Mouse (Mus musculus): ENCODE data around the gene Skiv2l. TPM values are rescaled to one million over a fixed set of nuclear protein-coding genes. Genes with fewer than 3 reads are reported as not detected.

Gene Skiv2l
- 42.0 and 45.9 TPM in 2 replicates for polyA plus RNA-seq (2014; fragmentation: Nextera tagmentation; extraction: Ambion mirVana)

- no peaks in the 10 kb centered on the region for H3K27me3 ChIP-seq (replicated peaks; ENCODE audit: control insufficient read depth, insufficient read depth, low read length)
- ATAC-seq (replicated peaks; ENCODE audit: low FRiP score, low TSS enrichment, low read depth) (peak; percentile 97), DNase-seq (ENCODE audit: low spot score) (peak; percentile 97)
- peaks cover 64% of the 10 kb centered on the region for H3K36me3 ChIP-seq (ENCODE audit: control insufficient read depth, insufficient read depth, low read length)
- peak within 1 kb of the TSS; percentile 60 for H3K27ac ChIP-seq (ENCODE audit: low read depth)
- H3K4me2 ChIP-seq (ENCODE audit: low read length) = peak within 1 kb of the TSS; percentile 79
- no peaks in the 10 kb centered on the region for H3K9me3 ChIP-seq (ENCODE audit: control insufficient read depth, low read length)
- peaks cover 10% of the 10 kb centered on the region for H3K4me1 ChIP-seq (replicated peaks; ENCODE audit: control insufficient read depth, insufficient read depth, low read length)
- peak within 1 kb of the TSS; percentile 73 for H3K9ac ChIP-seq (ENCODE audit: low read length)
- WGBS = under 1% methylated on average over 65 of the region's 65 CpGs
- H3K4me3 ChIP-seq (ENCODE audit: low read depth, low read length) = peak within 1 kb of the TSS; percentile 88
These were observed at the start of gene Skiv2l, which contains the start of gene Nelfe for GRCm38 (mm10) chr17:34849722-34850516. TSS of gene Skiv2l (minus strand) at chr17:34850210. TSS of gene Nelfe (plus strand) at chr17:34850391.

GRCm38 (mm10) chr17:34899053-34899889 lies 49.3 kb upstream of the Skiv2l start:
- ATAC-seq (replicated peaks; ENCODE audit: low FRiP score, low TSS enrichment, low read depth) = peak; percentile 1; the same call in 1 of the 2 replicates
- Histone ChIP-seq H3K4me3 (ENCODE audit: low read depth, low read length) (peak overlapping the region; percentile 95), H3K4me1 (replicated peaks; ENCODE audit: control insufficient read depth, insufficient read depth, low read length) (peaks cover 16% of the 10 kb centered on the region), H3K27ac (ENCODE audit: low read depth) (peak overlapping the region; percentile 93), H3K9ac (ENCODE audit: low read length) (peak overlapping the region; percentile 92), H3K9me3 (ENCODE audit: control insufficient read depth, low read length) (no peaks in the 10 kb centered on the region), H3K36me3 (ENCODE audit: control insufficient read depth, insufficient read depth, low read length) (peaks cover 35% of the 10 kb centered on the region), H3K4me2 (ENCODE audit: low read length) (peak overlapping the region; percentile 83), H3K27me3 (replicated peaks; ENCODE audit: control insufficient read depth, insufficient read depth, low read length) (no peaks in the 10 kb centered on the region)
- peak; percentile 83 for DNase-seq (ENCODE audit: low spot score)
- WGBS = under 1% methylated on average over 39 of the region's 45 CpGs

- H3K36me3 ChIP-seq (ENCODE audit: control insufficient read depth, insufficient read depth, low read length) = peaks cover 29% of the 10 kb centered on the region
- WGBS = 0% methylated on average over 8 of the region's 47 CpGs
- H3K4me2 ChIP-seq (ENCODE audit: low read length) = peak overlapping the region; percentile 83
- ATAC-seq (replicated peaks; ENCODE audit: low FRiP score, low TSS enrichment, low read depth) = peak; percentile 5; the same call in 1 of the 2 replicates
- H3K27ac ChIP-seq (ENCODE audit: low read depth) = peak overlapping the region; percentile 93
- H3K9me3 ChIP-seq (ENCODE audit: control insufficient read depth, low read length) = no peaks in the 10 kb centered on the region
- peak overlapping the region; percentile 95 for H3K4me3 ChIP-seq (ENCODE audit: low read depth, low read length)
- no peak for DNase-seq (ENCODE audit: low spot score)
- H3K27me3 ChIP-seq (replicated peaks; ENCODE audit: control insufficient read depth, insufficient read depth, low read length) = no peaks in the 10 kb centered on the region
- peaks cover 16% of the 10 kb centered on the region for H3K4me1 ChIP-seq (replicated peaks; ENCODE audit: control insufficient read depth, insufficient read depth, low read length)
- peak overlapping the region; percentile 92 for H3K9ac ChIP-seq (ENCODE audit: low read length)
These were observed 48.7 kb upstream of the Skiv2l start for GRCm38 (mm10) chr17:34898706-34899052.

- WGBS = under 1% methylated on average over 32 of the region's 44 CpGs
These were observed 48.2 kb upstream of the Skiv2l start, which contains the start of the genes C2 and Ehmt2 for GRCm38 (mm10) chr17:34898160-34898586. TSS of gene C2 (minus strand) at chr17:34898265. TSS of gene Ehmt2 (plus strand) at chr17:34898469.

GRCm38 (mm10) chr17:34897373-34898159 lies 47.6 kb upstream of the Skiv2l start:
- Histone ChIP-seq H3K4me3 (ENCODE audit: low read depth, low read length) (peak overlapping the region; percentile 95), H3K4me1 (replicated peaks; ENCODE audit: control insufficient read depth, insufficient read depth, low read length) (peaks cover 20% of the 10 kb centered on the region), H3K9ac (ENCODE audit: low read length) (peak overlapping the region; percentile 92), H3K27me3 (replicated peaks; ENCODE audit: control insufficient read depth, insufficient read depth, low read length) (no peaks in the 10 kb centered on the region), H3K4me2 (ENCODE audit: low read length) (peak overlapping the region; percentile 83), H3K9me3 (ENCODE audit: control insufficient read depth, low read length) (no peaks in the 10 kb centered on the region), H3K36me3 (ENCODE audit: control insufficient read depth, insufficient read depth, low read length) (peaks cover 18% of the 10 kb centered on the region), H3K27ac (ENCODE audit: low read depth) (peak overlapping the region; percentile 93)
- ATAC-seq (replicated peaks; ENCODE audit: low FRiP score, low TSS enrichment, low read depth) = no peak
- WGBS = 13% methylated on average over 10 of the region's 10 CpGs
- peak; percentile 77 for DNase-seq (ENCODE audit: low spot score)

More at GRCm38 (mm10) chr17:34898160-34898586, 48.2 kb upstream of the Skiv2l start, which contains the start of the genes C2 and Ehmt2:
- no peaks in the 10 kb centered on the region for H3K27me3 ChIP-seq (replicated peaks; ENCODE audit: control insufficient read depth, insufficient read depth, low read length)
- H3K9me3 ChIP-seq (ENCODE audit: control insufficient read depth, low read length) = no peaks in the 10 kb centered on the region
- H3K36me3 ChIP-seq (ENCODE audit: control insufficient read depth, insufficient read depth, low read length) = peaks cover 24% of the 10 kb centered on the region
- peak within 1 kb of the TSS; percentile 93 for H3K27ac ChIP-seq (ENCODE audit: low read depth)
- ATAC-seq (replicated peaks; ENCODE audit: low FRiP score, low TSS enrichment, low read depth) = peak; percentile 54
- peak within 1 kb of the TSS; percentile 92 for H3K9ac ChIP-seq (ENCODE audit: low read length)
- DNase-seq (ENCODE audit: low spot score) = peak; percentile 93
- H3K4me3 ChIP-seq (ENCODE audit: low read depth, low read length) = peak within 1 kb of the TSS; percentile 95
- peak within 1 kb of the TSS; percentile 83 for H3K4me2 ChIP-seq (ENCODE audit: low read length)
- peaks cover 20% of the 10 kb centered on the region for H3K4me1 ChIP-seq (replicated peaks; ENCODE audit: control insufficient read depth, insufficient read depth, low read length)

GRCm38 (mm10) chr17:34896366-34896765 lies 46.4 kb upstream of the Skiv2l start:
- ATAC-seq (replicated peaks; ENCODE audit: low FRiP score, low TSS enrichment, low read depth) = no peak
- Histone ChIP-seq H3K36me3 (ENCODE audit: control insufficient read depth, insufficient read depth, low read length) (peaks cover 8% of the 10 kb centered on the region), H3K9me3 (ENCODE audit: control insufficient read depth, low read length) (no peaks in the 10 kb centered on the region), H3K27ac (ENCODE audit: low read depth) (no peak overlapping the region), H3K4me3 (ENCODE audit: low read depth, low read length) (no peak overlapping the region), H3K9ac (ENCODE audit: low read length) (no peak overlapping the region), H3K4me1 (replicated peaks; ENCODE audit: control insufficient read depth, insufficient read depth, low read length) (peaks cover 20% of the 10 kb centered on the region), H3K27me3 (replicated peaks; ENCODE audit: control insufficient read depth, insufficient read depth, low read length) (no peaks in the 10 kb centered on the region), H3K4me2 (ENCODE audit: low read length) (no peak overlapping the region)
- 83% methylated on average over 17 of the region's 17 CpGs for WGBS
- no peak for DNase-seq (ENCODE audit: low spot score)

- Histone ChIP-seq H3K9me3 (ENCODE audit: control insufficient read depth, low read length) (no peaks in the 10 kb centered on the region), H3K4me2 (ENCODE audit: low read length) (peak overlapping the region; percentile 68), H3K27ac (ENCODE audit: low read depth) (peak overlapping the region; percentile 91; the same call in 1 of the 2 replicates), H3K27me3 (replicated peaks; ENCODE audit: control insufficient read depth, insufficient read depth, low read length) (no peaks in the 10 kb centered on the region), H3K4me1 (replicated peaks; ENCODE audit: control insufficient read depth, insufficient read depth, low read length) (peaks cover 20% of the 10 kb centered on the region), H3K36me3 (ENCODE audit: control insufficient read depth, insufficient read depth, low read length) (0 out of 2 replicates have a peak, but pooled peaks cover 4% of the 10 kb centered on the region), H3K4me3 (ENCODE audit: low read depth, low read length) (peak overlapping the region; percentile 68; the same call in 1 of the 2 replicates), H3K9ac (ENCODE audit: low read length) (peak overlapping the region; percentile 88)
- no peak for ATAC-seq (replicated peaks; ENCODE audit: low FRiP score, low TSS enrichment, low read depth)
- 92% methylated on average over 14 of the region's 15 CpGs for whole genome bisulfite sequencing
- DNase-seq (ENCODE audit: low spot score) = no peak
These were observed 45.7 kb upstream of the Skiv2l start for GRCm38 (mm10) chr17:34895724-34896123.
